Mouse (Mus musculus) testis, adult 2 months (tissue): ENCODE results near the gene Vsir.

Experiments used
- CTCF ChIP-seq: fragments of 200-500 bp; IDR thresholded peaks from 2 replicates; pipeline ENCODE4 v1.5.1; 2012; ENCODE audit warnings: low read depth, mild to moderate bottlenecking, inconsistent platforms, low read length, moderate library complexity; ENCODE audit not compliant: control insufficient read depth, insufficient read depth, insufficient replicate concordance
- POLR2A ChIP-seq: fragments of 200-500 bp; IDR thresholded peaks from 2 replicates; pipeline ENCODE4 v1.6.1; 2012; ENCODE audit warnings: low read depth, mild to moderate bottlenecking, inconsistent platforms, low read length, moderate library complexity; ENCODE audit not compliant: control insufficient read depth

DNA sequence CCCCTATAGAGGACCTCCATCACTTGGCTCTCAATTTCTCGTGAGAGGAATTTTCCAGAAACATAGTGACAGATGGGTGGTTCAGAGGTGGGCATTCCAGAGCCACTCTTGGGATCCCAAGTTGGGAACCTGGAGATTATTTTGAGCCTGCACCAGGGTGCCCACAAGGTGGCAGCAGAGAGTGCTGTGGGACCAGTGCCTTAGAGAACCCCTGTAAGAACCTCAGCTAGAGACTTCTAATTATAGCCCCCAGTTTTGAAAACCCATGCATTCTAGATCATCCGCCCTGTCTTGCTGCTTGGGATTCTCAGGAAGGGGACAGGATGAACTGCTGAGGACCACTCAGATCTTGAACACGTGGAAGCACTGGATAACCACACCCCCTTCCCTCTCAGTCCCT lies 71.5 kb downstream of the Vsir start:
- peak; percentile 58; the same call in 1 of the 2 replicates for TF ChIP-seq CTCF
- no peak for TF ChIP-seq POLR2A
